Mouse (Mus musculus): ENCODE results near the gene Igf1r.

DNA sequence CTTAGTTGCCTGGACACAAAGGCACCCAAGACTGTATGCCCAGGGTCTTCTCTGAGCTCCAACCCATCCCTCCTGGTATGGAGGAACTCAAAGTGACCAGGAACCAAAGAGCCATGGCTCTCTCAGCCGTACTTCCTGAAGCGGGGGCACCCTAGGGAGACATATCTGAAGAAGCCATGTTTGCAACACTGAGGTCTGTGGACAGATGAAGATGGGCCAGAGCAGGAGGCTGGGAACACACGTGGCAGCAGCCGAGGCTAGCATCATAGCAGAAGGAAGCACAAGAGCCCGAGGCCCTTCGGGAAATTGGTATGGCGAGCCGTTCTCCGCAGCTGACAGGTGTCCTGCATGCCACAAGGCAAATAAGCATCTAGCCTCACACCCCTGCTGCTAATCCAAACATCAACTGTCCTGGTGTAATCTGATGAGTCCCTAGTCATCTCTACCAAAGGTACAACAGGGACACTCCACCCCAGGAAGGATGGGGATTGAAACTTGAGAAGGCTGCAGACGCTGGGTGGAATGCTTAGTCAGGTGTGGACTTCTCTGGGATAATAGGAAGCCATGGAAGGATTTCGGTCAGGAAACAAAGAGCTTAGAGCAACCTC lies 286.7 kb downstream of the Igf1r start:
- TF ChIP-seq CTCF (IDR thresholded peaks at IDR 0.05; ENCODE audit: low read depth) = no peak
- TF ChIP-seq EP300 (IDR thresholded peaks at IDR 0.05; ENCODE audit: low read depth) = no peak

All from liver, postnatal 0 days (tissue).